Mouse (Mus musculus) stomach, embryonic 14.5 days (tissue): ENCODE data around the gene Glrx5. TPM values are rescaled to one million over a fixed set of nuclear protein-coding genes. Genes with fewer than 3 reads are reported as not detected.

ENCODE experiments used
- ATAC-seq: fragments of 200-750 bp; cut with Nextera tagmentation; 2 replicates; pipeline ENCODE4 v1.8.0; 2017; ENCODE audit warnings: low read depth, moderate TSS enrichment; ENCODE audit not compliant: insufficient number of reproducible peaks, insufficient read depth, low FRiP score
- H3K27ac ChIP-seq: fragments of 300-500 bp; sonication (generic); 2 replicates; pipeline ENCODE4 v1.5.1; 2014; ENCODE audit warnings: mild to moderate bottlenecking, low read length, moderate library complexity, mixed read lengths
- H3K27me3 ChIP-seq: fragments of 300-500 bp; sonication (generic); 2 replicates; pipeline ENCODE4 v1.6.1; 2014; ENCODE audit warnings: low read length, control low read depth, mixed read lengths; ENCODE audit not compliant: control insufficient read depth, insufficient read depth
- H3K36me3 ChIP-seq: fragments of 300-500 bp; sonication (generic); 2 replicates; pipeline ENCODE4 v1.6.1; 2014; ENCODE audit warnings: mild to moderate bottlenecking, control low read depth, low read length, moderate library complexity, mixed read lengths; ENCODE audit not compliant: control insufficient read depth, insufficient read depth
- H3K4me1 ChIP-seq: fragments of 300-500 bp; sonication (generic); 2 replicates; pipeline ENCODE4 v1.6.1; 2014; ENCODE audit warnings: low read length, control low read depth, mixed read lengths; ENCODE audit not compliant: control insufficient read depth, insufficient read depth
- H3K4me2 ChIP-seq: fragments of 300-500 bp; sonication (generic); replicated peaks from 2 replicates; pipeline ENCODE4 v1.6.1; 2014; ENCODE audit warnings: low read depth, low read length, control low read depth
- H3K4me3 ChIP-seq: fragments of 300-500 bp; sonication (generic); 2 replicates; pipeline ENCODE4 v1.5.1; 2014; ENCODE audit warnings: low read depth, low read length, control low read depth
- H3K9ac ChIP-seq: fragments of 300-500 bp; sonication (generic); replicated peaks from 2 replicates; pipeline ENCODE4 v1.6.1; 2014; ENCODE audit warnings: low read depth, mild to moderate bottlenecking, control low read depth, low read length, moderate library complexity, mixed read lengths
- H3K9me3 ChIP-seq: fragments of 300-500 bp; sonication (generic); 2 replicates; pipeline ENCODE4 v1.6.1; 2016; ENCODE audit warnings: low read depth, low read length, control low read depth; ENCODE audit not compliant: control insufficient read depth
- WGBS: fragments of 180-500 bp; shearing (Covaris S2); extraction: QIAGEN DNeasy Blood & Tissue Kit; methylation state at CpG from one replicate; pipeline ENCODE4 v1.1.7; 2014; 5-methylcytosine and 5-hydroxymethylcytosine counted together
- polyA plus RNA-seq: library from polyadenylated mRNA; unstranded; fragments of >200 nt; fragmentation: Nextera tagmentation; extraction: Ambion mirVana; gene quantifications from 2 replicates; pipeline ENCODE4 v1.2.1, GENCODE M21; 2014

Glrx5 gene
- 144 and 160 TPM in 2 replicates for polyA plus RNA-seq

DNA sequence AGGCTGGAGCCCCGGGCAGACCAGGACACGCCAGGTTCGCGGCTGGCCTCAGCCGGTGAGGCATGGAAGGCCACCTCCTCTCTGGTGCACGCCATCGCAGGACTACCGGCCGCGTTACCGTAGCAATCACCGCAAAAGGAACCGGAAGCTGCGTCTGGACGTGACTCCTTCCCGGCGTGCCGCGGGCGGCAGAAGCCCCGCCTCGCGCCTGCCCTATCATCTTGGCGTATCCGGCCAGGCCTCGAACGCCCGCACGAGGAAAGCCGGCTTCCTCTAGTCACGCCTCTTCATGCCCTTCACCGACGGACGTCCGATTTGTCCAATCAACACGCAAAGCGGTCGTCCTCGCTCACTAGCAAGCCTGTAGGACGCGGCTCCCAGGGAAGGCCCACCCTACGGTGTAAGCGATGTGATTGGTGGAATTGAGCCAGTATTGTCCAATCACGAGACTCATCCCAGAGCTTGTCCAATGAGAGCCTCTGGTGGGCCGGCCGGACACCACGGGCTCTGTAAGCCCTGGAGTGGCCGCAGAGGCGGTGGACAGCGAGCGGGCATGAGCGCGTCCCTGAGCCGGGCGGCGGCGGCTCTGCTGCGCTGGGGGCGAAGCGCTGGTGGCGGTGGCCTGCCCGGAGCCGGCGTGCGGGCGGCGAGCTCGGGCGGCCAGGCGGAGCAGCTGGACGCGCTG is at the start of gene Glrx5:
TSS of gene Glrx5 (plus strand) at position 542 of the 685 bp plus-strand sequence.
- peaks cover 20% of the 10 kb centered on the region; the same call in 1 of the 2 replicates for H3K4me1 ChIP-seq
- no peaks in the 10 kb centered on the region for H3K27me3 ChIP-seq
- peak within 1 kb of the TSS; percentile 89 for H3K4me2 ChIP-seq
- peak within 1 kb of the TSS; percentile 72 for H3K4me3 ChIP-seq
- peak within 1 kb of the TSS; percentile 82 for H3K9ac ChIP-seq
- WGBS: under 1% methylated on average over 70 of the region's 72 CpGs
- no peaks in the 10 kb centered on the region for H3K9me3 ChIP-seq
- peak within 1 kb of the TSS; percentile 83 for H3K27ac ChIP-seq
- peaks cover 4% of the 10 kb centered on the region for H3K36me3 ChIP-seq
- ATAC-seq: peak; percentile 99

DNA sequence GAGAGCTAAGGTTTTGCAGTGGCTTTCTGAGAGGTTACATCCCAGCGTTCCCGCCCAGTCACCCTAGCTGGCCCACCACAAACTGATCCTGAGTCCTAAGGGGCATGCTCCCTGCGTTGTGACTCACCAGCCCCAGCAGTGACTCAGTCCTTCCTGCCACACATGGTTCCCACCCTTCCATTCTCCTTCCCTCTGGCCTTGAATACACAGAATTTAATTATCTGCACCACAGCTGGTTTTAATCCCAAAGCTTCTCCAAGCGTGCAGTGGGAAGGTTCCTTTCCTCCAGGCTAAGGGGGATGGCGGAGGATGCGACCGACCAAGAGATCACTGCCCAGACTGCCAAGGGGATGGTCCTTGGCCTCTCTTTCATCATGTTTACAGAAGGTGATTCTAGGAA is 49.0 kb upstream of the Glrx5 start:
- H3K4me3 ChIP-seq: no peak overlapping the region

DNA sequence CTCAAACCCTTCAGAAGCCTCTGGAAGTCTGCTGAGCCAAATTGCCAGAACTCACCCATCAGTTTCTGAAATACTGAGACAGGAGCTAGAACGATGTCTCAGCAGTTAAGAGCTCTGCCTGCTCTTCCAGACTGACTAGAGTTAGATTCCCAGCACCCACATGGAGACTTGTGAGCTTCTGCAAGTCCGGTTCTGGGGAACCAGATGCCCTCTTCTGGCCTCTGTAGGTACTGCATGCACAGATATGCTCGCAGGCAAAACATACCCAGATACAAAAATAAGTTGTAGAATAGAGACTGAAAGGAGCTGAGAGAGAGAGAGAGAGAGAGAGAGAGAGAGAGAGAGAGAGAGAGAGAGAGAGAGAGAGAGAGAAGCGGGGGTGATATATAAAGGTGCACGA is 47.4 kb upstream of the Glrx5 start:
- WGBS: 83% methylated on average over 5 of the region's 5 CpGs
- no peak for ATAC-seq
- H3K36me3 ChIP-seq: no peaks in the 10 kb centered on the region

More for the DNA sequence above, 49.0 kb upstream of the Glrx5 start:
- Histone ChIP-seq H3K27me3 (no peaks in the 10 kb centered on the region), H3K4me2 (no peak overlapping the region), H3K4me1 (0 out of 2 replicates have a peak, but pooled peaks cover 5% of the 10 kb centered on the region), H3K9ac (no peak overlapping the region), H3K27ac (no peak overlapping the region), H3K9me3 (no peaks in the 10 kb centered on the region), H3K36me3 (no peaks in the 10 kb centered on the region)
- 56% methylated on average over 7 of the region's 7 CpGs for WGBS
- ATAC-seq: no peak

DNA sequence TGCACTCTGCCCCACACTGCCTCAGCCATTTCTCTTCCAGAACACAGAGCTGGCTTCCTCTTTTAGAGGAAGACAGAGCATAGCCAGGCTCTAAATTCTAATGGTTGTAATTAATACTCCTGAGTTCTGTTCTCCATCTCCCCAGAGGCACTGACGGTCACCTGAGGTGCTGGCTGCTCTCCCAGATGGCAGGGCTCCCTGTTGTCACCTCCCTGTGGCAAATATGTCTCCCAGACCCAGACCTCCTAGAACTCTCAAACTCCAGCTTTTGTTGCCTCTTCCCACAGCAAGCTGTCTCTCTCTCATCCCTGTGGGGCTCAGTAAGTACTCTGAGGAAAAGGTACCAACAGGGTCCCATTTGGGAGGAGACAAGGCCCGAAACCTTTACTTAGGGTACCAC is 46.5 kb upstream of the Glrx5 start:
- Histone ChIP-seq H3K4me1 (0 out of 2 replicates have a peak, but pooled peaks cover 4% of the 10 kb centered on the region), H3K27ac (no peak overlapping the region), H3K9ac (no peak overlapping the region), H3K27me3 (no peaks in the 10 kb centered on the region), H3K4me2 (no peak overlapping the region), H3K36me3 (no peaks in the 10 kb centered on the region), H3K4me3 (no peak overlapping the region), H3K9me3 (no peaks in the 10 kb centered on the region)
- ATAC-seq: no peak
- 83% methylated on average over 2 of the region's 2 CpGs for WGBS

More for the DNA sequence above, 47.4 kb upstream of the Glrx5 start:
- no peaks in the 10 kb centered on the region for H3K9me3 ChIP-seq
- no peak overlapping the region for H3K4me2 ChIP-seq
- no peak overlapping the region for H3K4me3 ChIP-seq
- no peaks in the 10 kb centered on the region for H3K27me3 ChIP-seq
- 0 out of 2 replicates have a peak, but pooled peaks cover 4% of the 10 kb centered on the region for H3K4me1 ChIP-seq
- no peak overlapping the region for H3K9ac ChIP-seq
- no peak overlapping the region for H3K27ac ChIP-seq

DNA sequence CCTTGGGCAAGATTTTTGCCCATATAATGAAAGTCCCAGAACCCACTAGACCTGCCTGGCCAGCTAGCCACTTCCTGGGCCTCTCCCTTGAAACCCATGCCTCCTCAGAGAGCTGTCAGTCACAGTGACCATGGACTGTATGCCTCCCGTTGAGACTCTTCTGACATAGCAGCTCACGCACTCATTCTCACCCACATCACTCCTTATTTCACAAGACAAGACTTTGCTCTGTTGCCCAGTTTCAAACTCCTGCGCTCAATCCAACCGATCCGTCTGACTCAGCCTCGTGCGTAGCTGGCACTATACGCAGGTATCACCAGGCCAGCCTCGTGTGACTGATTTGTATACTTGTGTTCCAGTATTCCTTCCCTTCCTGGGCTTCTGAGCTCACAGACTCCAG is 45.7 kb upstream of the Glrx5 start:
- no peaks in the 10 kb centered on the region for H3K9me3 ChIP-seq
- H3K27ac ChIP-seq: no peak overlapping the region
- H3K4me1 ChIP-seq: 0 out of 2 replicates have a peak, but pooled peaks cover 4% of the 10 kb centered on the region
- no peak overlapping the region for H3K4me3 ChIP-seq
- H3K4me2 ChIP-seq: no peak overlapping the region
- H3K27me3 ChIP-seq: no peaks in the 10 kb centered on the region
- no peak overlapping the region for H3K9ac ChIP-seq
- ATAC-seq: no peak
- H3K36me3 ChIP-seq: no peaks in the 10 kb centered on the region
- WGBS: 92% methylated on average over 9 of the region's 9 CpGs

DNA sequence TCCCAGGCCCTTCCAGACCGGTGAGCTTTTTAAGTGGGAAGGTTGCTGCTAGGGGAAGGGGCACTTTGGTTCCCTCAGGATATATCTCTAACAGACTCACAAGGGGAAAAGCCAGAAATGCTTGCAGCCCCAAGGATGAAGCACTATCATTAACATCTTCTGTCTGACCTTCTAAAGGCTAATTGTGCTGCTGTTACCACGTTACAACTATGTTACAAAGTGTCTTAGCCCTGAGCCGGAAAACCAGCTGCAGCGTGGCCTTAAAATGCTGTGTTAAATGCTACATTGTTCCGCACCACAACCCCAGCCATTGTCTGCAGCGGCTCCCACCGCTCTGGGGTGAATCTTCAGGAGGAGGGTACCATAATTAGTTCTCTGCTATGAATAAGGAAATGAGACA is 44.6 kb upstream of the Glrx5 start:
- no peaks in the 10 kb centered on the region for H3K9me3 ChIP-seq
- H3K4me1 ChIP-seq: 0 out of 2 replicates have a peak, but pooled peaks cover 4% of the 10 kb centered on the region
- 80% methylated on average over 7 of the region's 7 CpGs for whole genome bisulfite sequencing
- no peak for ATAC-seq
- H3K4me2 ChIP-seq: no peak overlapping the region
- H3K9ac ChIP-seq: no peak overlapping the region
- no peaks in the 10 kb centered on the region for H3K36me3 ChIP-seq
- no peak overlapping the region for H3K4me3 ChIP-seq
- H3K27ac ChIP-seq: no peak overlapping the region
- no peaks in the 10 kb centered on the region for H3K27me3 ChIP-seq

DNA sequence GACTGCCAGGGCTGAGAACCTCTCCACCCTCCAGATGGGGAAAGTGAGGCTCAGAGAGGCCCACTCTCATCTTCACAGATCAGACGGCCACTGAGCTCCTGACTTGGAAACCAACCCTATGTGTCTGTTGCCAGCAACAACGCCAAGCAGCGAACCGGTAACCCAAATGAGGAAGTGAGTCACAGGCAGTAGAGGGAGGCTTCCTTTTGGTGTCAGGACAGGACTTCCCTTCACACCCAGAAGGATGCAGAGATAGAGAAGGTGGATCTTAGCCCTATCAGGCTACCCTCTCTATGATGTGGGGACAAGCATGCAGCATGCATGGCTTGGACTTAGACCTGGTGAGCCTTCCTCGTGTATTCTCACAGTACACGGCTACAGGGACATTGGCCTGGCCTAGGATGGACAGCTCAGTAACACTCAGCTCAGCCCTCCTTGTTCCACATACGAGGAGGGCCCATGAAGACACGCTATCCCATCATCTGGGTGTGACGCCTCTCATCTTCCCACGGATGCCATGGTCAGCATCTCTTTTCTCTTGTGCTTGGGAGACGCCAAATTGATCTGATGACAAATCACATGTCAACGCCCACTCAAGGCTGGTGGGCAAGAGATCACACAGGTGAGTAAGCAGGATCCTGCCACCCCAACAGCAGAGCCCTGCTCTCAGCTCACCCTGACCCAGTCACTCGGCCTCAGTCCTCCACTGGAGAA is 41.6 kb upstream of the Glrx5 start:
- Histone ChIP-seq H3K27ac (no peak overlapping the region), H3K27me3 (no peaks in the 10 kb centered on the region), H3K4me3 (no peak overlapping the region), H3K4me2 (no peak overlapping the region), H3K9ac (no peak overlapping the region), H3K4me1 (no peaks in the 10 kb centered on the region), H3K9me3 (no peaks in the 10 kb centered on the region), H3K36me3 (no peaks in the 10 kb centered on the region)
- WGBS: 85% methylated on average over 13 of the region's 13 CpGs
- no peak for ATAC-seq

DNA sequence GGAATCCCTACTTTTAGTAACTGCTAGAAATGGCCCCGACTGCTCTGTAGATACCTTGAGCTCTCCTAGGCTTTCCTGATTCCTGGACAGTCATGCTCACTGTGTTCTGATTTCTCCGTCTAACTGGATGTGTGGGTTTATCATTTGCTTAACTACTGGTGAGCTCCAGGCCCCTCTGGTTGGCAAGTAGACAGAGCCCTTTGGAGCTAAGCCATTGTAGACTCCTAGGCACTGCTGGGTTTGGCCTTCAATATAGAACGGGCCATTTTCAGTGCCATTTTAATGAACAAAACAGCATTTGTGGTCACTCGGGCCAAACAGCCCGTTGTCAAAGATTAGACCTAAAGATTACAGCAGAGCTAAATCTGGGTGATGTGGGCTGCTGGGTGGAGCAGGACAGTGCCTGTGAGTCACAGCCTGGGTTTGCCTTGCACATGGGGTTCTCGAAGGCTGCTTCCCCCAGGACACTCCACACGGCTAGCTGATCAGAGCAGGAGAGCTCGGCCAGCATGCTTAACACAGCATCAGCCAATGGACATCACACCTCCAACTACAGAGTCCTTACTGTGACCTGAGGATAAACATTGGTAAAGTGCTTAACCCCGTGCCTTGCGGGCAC is 40.3 kb upstream of the Glrx5 start:
- Histone ChIP-seq H3K27ac (no peak overlapping the region), H3K4me3 (no peak overlapping the region), H3K9me3 (no peaks in the 10 kb centered on the region), H3K36me3 (no peaks in the 10 kb centered on the region), H3K4me1 (no peaks in the 10 kb centered on the region), H3K9ac (no peak overlapping the region), H3K4me2 (no peak overlapping the region), H3K27me3 (no peaks in the 10 kb centered on the region)
- WGBS: 81% methylated on average over 10 of the region's 10 CpGs
- ATAC-seq: no peak
